Mouse (Mus musculus) liver, embryonic 14.5 days (tissue): ENCODE results near the gene Clmp. TPM values are rescaled to one million over a fixed set of nuclear protein-coding genes. Genes with fewer than 3 reads are reported as not detected.

Source experiments
- ATAC-seq: fragments of 200-750 bp; cut with Nextera tagmentation; 2 replicates; pipeline ENCODE4 v1.8.0; 2017; ENCODE audit warnings: moderate number of reproducible peaks, mild to moderate bottlenecking, moderate library complexity; ENCODE audit not compliant: insufficient read depth
- DNase-seq, 3 experiments: peaks; one replicate each; pipeline ENCODE4 v3.0.0-alpha.2; 2012 to 2013; ENCODE audit warnings: low read depth in 3 of 3, low spot score in 3 of 3
- H3K27ac ChIP-seq: fragments of 300-500 bp; sonication (generic); 2 replicates; pipeline ENCODE4 v1.5.1; 2014; ENCODE audit warnings: moderate library complexity, mild to moderate bottlenecking, control low read depth, inconsistent platforms
- H3K27me3 ChIP-seq: fragments of 300-500 bp; sonication (generic); 2 replicates; pipeline ENCODE4 v1.6.1; 2014; ENCODE audit warnings: mild to moderate bottlenecking, low read length, moderate library complexity; ENCODE audit not compliant: control insufficient read depth, insufficient read depth
- H3K36me3 ChIP-seq: fragments of 300-500 bp; sonication (generic); replicated peaks from 2 replicates; pipeline ENCODE4 v1.6.1; 2014; ENCODE audit warnings: low read depth; ENCODE audit not compliant: control insufficient read depth, insufficient read depth
- H3K4me1 ChIP-seq, 2 experiments: fragments of 200-500 bp in 1 of 2; fragments of 300-500 bp in 1 of 2; sonication (generic) in 1 of 2; replicated peaks; 2 replicates each; pipeline ENCODE4 v1.6.1; 2012 to 2014; ENCODE audit warnings: antibody characterized with exemption in 1 of 2, inconsistent platforms in 1 of 2, low read length in 1 of 2; ENCODE audit not compliant: control insufficient read depth in 2 of 2, insufficient read depth in 2 of 2
- H3K4me2 ChIP-seq: fragments of 300-500 bp; sonication (generic); 2 replicates; pipeline ENCODE4 v1.6.1; 2014; ENCODE audit warnings: low read depth, mild to moderate bottlenecking, control low read depth, moderate library complexity
- H3K4me3 ChIP-seq, 2 experiments: fragments of 200-500 bp in 1 of 2; fragments of 300-500 bp in 1 of 2; sonication (generic) in 1 of 2; 2 replicates each; pipeline ENCODE4 v1.5.1; 2012 to 2014; ENCODE audit warnings: low read depth in 2 of 2, low read length in 2 of 2, mild to moderate bottlenecking in 2 of 2, control low read depth in 1 of 2, inconsistent platforms in 1 of 2, moderate library complexity in 1 of 2; ENCODE audit not compliant: insufficient read depth in 1 of 2
- H3K9ac ChIP-seq: fragments of 300-500 bp; sonication (generic); replicated peaks from 2 replicates; pipeline ENCODE4 v1.6.1; 2014; ENCODE audit warnings: mild to moderate bottlenecking, control low read depth, moderate library complexity
- H3K9me3 ChIP-seq: fragments of 300-500 bp; sonication (generic); 2 replicates; pipeline ENCODE4 v1.6.1; 2016; ENCODE audit warnings: low read length, mixed read lengths; ENCODE audit not compliant: control insufficient read depth
- CTCF ChIP-seq: IDR thresholded peaks from 2 replicates; pipeline ENCODE4 v1.5.1; 2016; ENCODE audit warnings: antibody characterized with exemption, low read depth, control low read depth
- EP300 ChIP-seq: IDR thresholded peaks from 2 replicates; pipeline ENCODE4 v1.6.1; 2016; ENCODE audit warnings: antibody characterized with exemption, low read depth
- WGBS: fragments of 180-500 bp; shearing (Covaris S2); extraction: QIAGEN DNeasy Blood & Tissue Kit; methylation state at CpG from one replicate; pipeline ENCODE4 v1.1.7; 2014; ENCODE audit not compliant: insufficient replicate concordance; 5-methylcytosine and 5-hydroxymethylcytosine counted together
- polyA plus RNA-seq, 2 experiments: library from polyadenylated mRNA; depleted of rRNA in 1 of 2; stranded (reverse) in 1 of 2; unstranded in 1 of 2; fragments of >200 nt; fragmentation: Nextera tagmentation in 1 of 2; extraction: Ambion mirVana in 1 of 2; gene quantifications; 2 replicates each; pipeline versions ENCODE4 v1.2.1 to v1.2.3; 2012 to 2014

Clmp gene
- polyA plus RNA-seq, 2 experiments, result 0.55 to 0.59 TPM

GRCm38 (mm10) chr9:40808907-40809280, 123.1 kb downstream of the Clmp start:
- Histone ChIP-seq H3K9me3 (no peaks in the 10 kb centered on the region), H3K27me3 (no peaks in the 10 kb centered on the region), H3K4me3 (no peak overlapping the region), H3K9ac (no peak overlapping the region), H3K4me2 (no peak overlapping the region), H3K27ac (no peak overlapping the region), H3K36me3 (peaks cover 25% of the 10 kb centered on the region), H3K4me1 (peaks cover 0 to 5% of the 10 kb centered on the region in 2 experiments; a peak in 1 of 4 replicates)
- TF ChIP-seq EP300 (no peak), CTCF (no peak)
- ATAC-seq (no peak), DNase-seq (no peak)
- WGBS, result 74% methylated on average over 8 of the region's 8 CpGs

- 47% methylated on average over 2 of the region's 2 CpGs for WGBS
Measured at GRCm38 (mm10) chr9:40811860-40812259, 126.1 kb downstream of the Clmp start.

DNA sequence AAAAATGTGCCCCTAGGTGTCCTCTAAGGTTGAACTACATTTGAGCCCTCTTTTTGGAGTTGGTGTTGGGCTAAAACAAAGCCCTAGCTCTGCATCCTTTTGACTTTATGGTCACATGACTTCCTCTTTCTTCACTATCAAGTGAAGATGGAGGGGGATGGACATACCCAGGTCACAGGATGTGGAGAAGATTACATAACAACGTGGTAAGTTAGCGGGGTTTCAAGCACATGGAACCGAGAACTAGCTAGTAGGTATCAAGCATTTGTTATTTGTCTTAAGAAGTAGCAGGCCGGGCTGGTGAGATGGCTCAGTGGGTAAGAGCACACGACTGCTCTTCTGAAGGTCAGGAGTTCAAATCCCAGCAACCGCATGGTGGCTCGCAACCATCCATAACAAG, 128.3 kb downstream of the Clmp start:
- Histone ChIP-seq H3K4me3 (no peak overlapping the region), H3K4me2 (no peak overlapping the region), H3K27me3 (no peaks in the 10 kb centered on the region), H3K27ac (no peak overlapping the region), H3K9me3 (no peaks in the 10 kb centered on the region), H3K9ac (no peak overlapping the region), H3K4me1 (no peaks in the 10 kb centered on the region), H3K36me3 (no peaks in the 10 kb centered on the region)
- ATAC-seq (0 out of 2 replicates have a peak, but pooled peaks have one; percentile 35), DNase-seq (no peak)
- WGBS, result 40% methylated on average over 7 of the region's 7 CpGs
- TF ChIP-seq EP300 (no peak), CTCF (no peak)

More at GRCm38 (mm10) chr9:40811860-40812259, 126.1 kb downstream of the Clmp start:
- Histone ChIP-seq H3K27ac (no peak overlapping the region), H3K9me3 (no peaks in the 10 kb centered on the region), H3K4me3 (no peak overlapping the region), H3K9ac (no peak overlapping the region), H3K36me3 (no peaks in the 10 kb centered on the region; the same call in 1 of the 2 replicates), H3K4me1 (0 out of 4 replicates have a peak, but pooled peaks cover 0 to 2% of the 10 kb centered on the region in 2 experiments), H3K27me3 (no peaks in the 10 kb centered on the region), H3K4me2 (no peak overlapping the region)
- ATAC-seq (no peak), DNase-seq (no peak)
- TF ChIP-seq EP300, result no peak
- peak; percentile 63 for TF ChIP-seq CTCF

- no peaks in the 10 kb centered on the region for H3K4me1 ChIP-seq
- H3K27ac ChIP-seq, result no peak overlapping the region
- H3K27me3 ChIP-seq, result no peaks in the 10 kb centered on the region
- no peak for DNase-seq
- WGBS, result 74% methylated on average over 5 of the region's 5 CpGs
- no peak overlapping the region for H3K9ac ChIP-seq
- no peaks in the 10 kb centered on the region for H3K36me3 ChIP-seq
- ATAC-seq, result no peak
- H3K4me3 ChIP-seq, result no peak overlapping the region
- H3K9me3 ChIP-seq, result no peaks in the 10 kb centered on the region
- TF ChIP-seq EP300 (no peak), CTCF (no peak)
- no peak overlapping the region for H3K4me2 ChIP-seq
Measured at GRCm38 (mm10) chr9:40817325-40818028, 131.7 kb downstream of the Clmp start.

DNA sequence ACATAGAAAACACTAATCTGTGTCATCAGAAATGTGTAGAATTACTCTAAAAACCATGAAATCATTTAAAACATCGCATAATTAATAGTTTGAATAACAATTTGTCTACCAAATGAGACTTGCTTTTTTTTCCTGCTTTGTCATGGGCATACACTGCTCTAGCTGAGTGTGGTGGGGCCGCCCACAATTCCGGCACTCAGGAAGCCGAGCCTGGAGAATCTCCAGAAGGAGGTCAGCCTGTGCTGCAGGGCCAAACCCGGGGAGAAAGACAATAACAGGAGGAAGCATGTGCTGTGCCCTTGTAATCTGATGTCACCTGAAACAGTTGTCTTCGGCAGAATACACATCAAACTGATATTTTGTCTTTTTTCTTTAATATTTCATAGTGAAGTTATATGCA, 139.8 kb downstream of the Clmp start:
- no peak overlapping the region for H3K4me2 ChIP-seq
- no peaks in the 10 kb centered on the region for H3K4me1 ChIP-seq
- H3K27ac ChIP-seq, result no peak overlapping the region
- 45% methylated on average over 6 of the region's 6 CpGs for WGBS
- no peaks in the 10 kb centered on the region for H3K27me3 ChIP-seq
- H3K9ac ChIP-seq, result no peak overlapping the region
- ATAC-seq (no peak), DNase-seq (no peak)
- no peaks in the 10 kb centered on the region for H3K36me3 ChIP-seq
- TF ChIP-seq EP300, result no peak
- no peak for TF ChIP-seq CTCF
- no peak overlapping the region for H3K4me3 ChIP-seq
- H3K9me3 ChIP-seq, result no peaks in the 10 kb centered on the region
